Mouse (Mus musculus) heart, adult 10 weeks (tissue): ENCODE results near the gene Wdr53. TPM values are rescaled to one million over a fixed set of nuclear protein-coding genes. Genes with fewer than 3 reads are reported as not detected.

Experiments used
- polyA plus RNA-seq: library from polyadenylated mRNA; stranded (reverse); fragments of 350-450 nt; fragmentation: Illumina TruSeq; extraction: RNeasy Lipid Tissue Mini Kit (QIAGEN cat#74804); gene quantifications from one replicate; pipeline ENCODE4 v1.2.3, GENCODE M21; 2014; ENCODE audit warnings: low read depth, low replicate concordance

The Wdr53 gene
- polyA plus RNA-seq = 12.2 TPM

DNA sequence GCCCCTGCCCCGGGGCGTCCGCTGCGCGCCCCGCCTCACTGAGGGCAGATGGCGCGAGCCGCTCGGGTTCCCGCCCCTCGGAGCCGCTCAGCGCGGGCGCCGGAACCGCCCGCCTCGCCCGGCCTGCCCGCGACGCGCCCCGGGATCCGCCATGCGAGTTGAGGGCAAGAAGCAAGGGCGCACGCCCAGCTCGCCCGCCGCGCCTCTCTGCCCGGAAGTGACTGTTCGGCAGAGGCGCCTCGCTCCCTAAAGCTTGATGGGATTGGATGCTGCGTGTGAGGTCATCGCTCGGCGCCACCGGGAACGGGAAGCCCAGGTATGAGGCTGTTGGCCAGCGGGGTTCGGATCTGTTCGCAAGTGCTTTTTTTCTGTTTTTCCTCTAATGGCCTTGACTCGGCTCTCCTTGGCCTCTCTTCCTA lies at the start of gene Wdr53, which contains the start of gene Fbxo45:
Gene Wdr53, plus strand, starts transcription at position 276 of the 419 bp plus-strand sequence.
Gene Fbxo45, minus strand, starts transcription at position 207 of the 419 bp plus-strand sequence.

DNA sequence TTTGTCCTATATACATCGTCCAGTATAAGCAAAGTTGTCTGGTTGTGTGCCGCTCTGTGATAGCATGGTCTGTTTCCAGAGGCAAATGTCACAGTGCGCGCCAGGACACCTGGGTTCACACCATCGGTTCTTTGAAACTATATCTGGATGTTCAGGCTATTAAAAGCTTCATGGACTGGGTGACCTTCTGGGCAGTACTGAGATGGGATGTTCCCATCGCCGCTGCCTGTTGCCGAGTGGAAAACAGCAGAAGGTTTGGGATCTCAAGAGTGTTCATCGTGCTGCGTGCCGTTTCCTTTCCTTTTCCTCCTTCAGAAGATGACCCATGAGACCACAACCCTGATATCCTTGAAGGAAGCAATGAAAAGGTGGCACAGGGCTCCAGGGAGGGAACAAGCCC lies 24.3 kb downstream of the Wdr53 start, which contains the start of gene Smco1:
Gene Smco1, plus strand, starts transcription at position 178 of the 400 bp plus-strand sequence.

DNA sequence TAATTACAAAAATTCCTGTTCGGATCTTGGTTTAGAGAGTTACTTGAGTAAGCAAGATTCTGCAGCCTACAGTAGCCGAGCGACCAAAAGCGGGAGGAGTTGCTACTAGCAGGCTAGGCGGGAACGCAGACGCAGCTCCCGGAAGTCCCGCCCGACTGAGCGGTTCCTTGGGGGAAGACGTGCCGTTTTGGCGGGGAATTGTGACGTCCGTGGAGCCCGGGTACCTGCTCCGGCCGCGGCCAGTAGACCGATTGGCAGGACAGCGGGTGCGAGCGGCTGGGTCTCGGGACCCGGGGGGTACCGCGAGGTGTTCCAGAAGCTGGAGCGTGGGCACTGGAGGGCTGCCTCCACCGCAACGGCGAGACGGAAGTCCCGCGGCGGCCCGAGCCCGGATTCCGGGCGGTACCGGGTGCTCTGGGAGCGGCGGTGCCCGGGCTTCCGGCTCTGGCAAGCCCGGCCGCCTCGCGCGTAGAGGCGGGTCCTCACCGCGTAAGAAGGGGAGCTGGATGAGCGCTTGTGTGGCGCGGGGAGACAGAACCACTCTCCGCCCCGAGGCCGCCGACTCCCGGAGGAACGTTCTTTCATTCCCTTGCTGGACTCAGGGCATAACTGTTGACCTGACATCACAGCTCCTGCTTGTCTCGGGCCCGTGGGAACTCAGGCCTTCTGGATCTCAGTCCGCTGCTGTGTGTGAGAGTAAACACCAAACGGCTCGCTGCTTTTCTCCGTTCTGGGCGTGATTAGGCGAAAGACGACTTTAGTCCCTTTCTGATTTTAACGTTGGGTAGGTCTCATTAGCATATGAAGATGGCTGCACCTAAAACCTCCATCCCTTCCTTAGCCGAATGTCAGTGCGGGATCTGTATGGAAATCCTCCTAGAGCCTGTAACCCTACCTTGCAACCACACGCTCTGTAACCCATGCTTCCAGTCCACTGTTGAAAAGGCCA lies 30.6 kb downstream of the Wdr53 start, which contains the start of gene Rnf168:
Gene Rnf168, plus strand, starts transcription at position 152 of the 949 bp plus-strand sequence.

Other genes with a start within 250 kb of the Wdr53 start
- gene Senp5, start 243.9 kb upstream of the Wdr53 start, polyA plus RNA-seq = 8.7 TPM
- gene Pak2, start 167.9 kb upstream of the Wdr53 start, polyA plus RNA-seq = 20.1 TPM
- 21.0 TPM for gene Pigx, start 147.5 kb upstream of the Wdr53 start, polyA plus RNA-seq
- 14.8 TPM for gene Cep19, start 147.4 kb upstream of the Wdr53 start, polyA plus RNA-seq
- gene Nrros, start 81.6 kb upstream of the Wdr53 start, polyA plus RNA-seq = 6.8 TPM
- not detected for gene Bex6, start 67.4 kb upstream of the Wdr53 start, polyA plus RNA-seq
- 11.7 TPM for gene Fbxo45, start 69 bp upstream of the Wdr53 start, polyA plus RNA-seq
- gene Smco1, start 24.2 kb downstream of the Wdr53 start, polyA plus RNA-seq = 26.7 TPM
- gene Rnf168, start 30.2 kb downstream of the Wdr53 start, polyA plus RNA-seq = 11.6 TPM
- gene Ubxn7, start 85.0 kb downstream of the Wdr53 start, polyA plus RNA-seq = 8.4 TPM
- gene Tm4sf19, start 153.3 kb downstream of the Wdr53 start, polyA plus RNA-seq = not detected
- 17.7 TPM for gene Tctex1d2, start 172.5 kb downstream of the Wdr53 start, polyA plus RNA-seq
- 71.4 TPM for gene Pcyt1a, start 183.7 kb downstream of the Wdr53 start, polyA plus RNA-seq
- 1.2 TPM for gene Slc51a, start 240.7 kb downstream of the Wdr53 start, polyA plus RNA-seq
- not detected for gene Zdhhc19, start 249.0 kb downstream of the Wdr53 start, polyA plus RNA-seq